Mouse (Mus musculus) midbrain, embryonic 11.5 days (tissue): ENCODE measurements around the gene Retreg2. TPM values are rescaled to one million over a fixed set of nuclear protein-coding genes. Genes with fewer than 3 reads are reported as not detected.

Experiments used
- ATAC-seq: fragments of 200-750 bp; cut with Nextera tagmentation; 2 replicates; pipeline ENCODE4 v1.8.0; 2017; ENCODE audit warnings: moderate TSS enrichment, moderate library complexity; ENCODE audit not compliant: low FRiP score
- DNase-seq: peaks from one replicate; pipeline ENCODE4 v3.0.0; 2015; ENCODE audit warnings: low spot score; ENCODE audit errors: missing footprints
- H3K27ac ChIP-seq: fragments of 300-500 bp; sonication (generic); 2 replicates; pipeline ENCODE4 v1.5.1; 2014; ENCODE audit warnings: low read depth, low read length
- H3K27me3 ChIP-seq: fragments of 300-500 bp; sonication (generic); 2 replicates; pipeline ENCODE4 v1.6.1; 2014; ENCODE audit warnings: mild to moderate bottlenecking, low read length, moderate library complexity, mixed read lengths; ENCODE audit not compliant: control insufficient read depth, insufficient read depth
- H3K36me3 ChIP-seq: fragments of 300-500 bp; sonication (generic); 2 replicates; pipeline ENCODE4 v1.6.1; 2014; ENCODE audit warnings: mild to moderate bottlenecking, low read length, moderate library complexity, mixed read lengths; ENCODE audit not compliant: control insufficient read depth, insufficient read depth
- H3K4me1 ChIP-seq: fragments of 300-500 bp; sonication (generic); 2 replicates; pipeline ENCODE4 v1.6.1; 2014; ENCODE audit warnings: low read length; ENCODE audit not compliant: control insufficient read depth, insufficient read depth
- H3K4me2 ChIP-seq: fragments of 300-500 bp; sonication (generic); 2 replicates; pipeline ENCODE4 v1.6.1; 2014; ENCODE audit warnings: mild to moderate bottlenecking, moderate library complexity
- H3K4me3 ChIP-seq: fragments of 300-500 bp; sonication (generic); 2 replicates; pipeline ENCODE4 v1.5.1; 2014; ENCODE audit warnings: low read depth, low read length
- H3K9ac ChIP-seq: fragments of 300-500 bp; sonication (generic); 2 replicates; pipeline ENCODE4 v1.6.1; 2014; ENCODE audit warnings: low read length
- H3K9me3 ChIP-seq: fragments of 300-500 bp; sonication (generic); 2 replicates; pipeline ENCODE4 v1.6.1; 2016; ENCODE audit warnings: low read length; ENCODE audit not compliant: control insufficient read depth
- WGBS: fragments of 180-500 bp; shearing (Covaris S2); extraction: QIAGEN DNeasy Blood & Tissue Kit; methylation state at CpG from one replicate; pipeline ENCODE4 v1.1.7; 2014; 5-methylcytosine and 5-hydroxymethylcytosine counted together
- polyA plus RNA-seq: library from polyadenylated mRNA; unstranded; fragments of >200 nt; fragmentation: Nextera tagmentation; extraction: Ambion mirVana; gene quantifications from 2 replicates; pipeline ENCODE4 v1.2.1, GENCODE M21; 2014

The Retreg2 gene
- polyA plus RNA-seq, 1 experiment from 2014 or later: 55.1 TPM

- no peak for ATAC-seq
- Histone ChIP-seq H3K4me3 (no peak overlapping the region), H3K9ac (no peak overlapping the region), H3K36me3 (no peaks in the 10 kb centered on the region), H3K4me1 (no peaks in the 10 kb centered on the region), H3K27ac (no peak overlapping the region), H3K27me3 (no peaks in the 10 kb centered on the region), H3K4me2 (no peak overlapping the region), H3K9me3 (no peaks in the 10 kb centered on the region)
- WGBS: 74% methylated on average over 5 of the region's 5 CpGs
- DNase-seq: no peak
Measured at GRCm38 (mm10) chr1:75159540-75160255, 17.1 kb downstream of the Retreg2 start.

- DNase-seq: no peak
- H3K4me1 ChIP-seq: no peaks in the 10 kb centered on the region
- no peak overlapping the region for H3K4me2 ChIP-seq
- H3K9ac ChIP-seq: no peak overlapping the region
- no peak overlapping the region for H3K4me3 ChIP-seq
- H3K36me3 ChIP-seq: no peaks in the 10 kb centered on the region
- no peaks in the 10 kb centered on the region for H3K27me3 ChIP-seq
- WGBS: 83% methylated on average over 4 of the region's 4 CpGs
- H3K9me3 ChIP-seq: no peaks in the 10 kb centered on the region
- no peak for ATAC-seq
- H3K27ac ChIP-seq: no peak overlapping the region
Measured at GRCm38 (mm10) chr1:75160256-75160617, 17.7 kb downstream of the Retreg2 start.

GRCm38 (mm10) chr1:75168093-75168471, 25.5 kb downstream of the Retreg2 start:
- Histone ChIP-seq H3K4me1 (peaks cover 8% of the 10 kb centered on the region), H3K4me2 (peak overlapping the region; percentile 59), H3K36me3 (peaks cover 6% of the 10 kb centered on the region; the same call in 1 of the 2 replicates), H3K27me3 (no peaks in the 10 kb centered on the region), H3K27ac (no peak overlapping the region; the same call in 1 of the 2 replicates), H3K9me3 (no peaks in the 10 kb centered on the region), H3K9ac (peak overlapping the region; percentile 63; the same call in 1 of the 2 replicates), H3K4me3 (peak overlapping the region; percentile 66)
- 10% methylated on average over 7 of the region's 7 CpGs for WGBS
- peak; percentile 53; the same call in 1 of the 2 replicates for ATAC-seq
- DNase-seq: no peak

GRCm38 (mm10) chr1:75168472-75169464, 26.2 kb downstream of the Retreg2 start, which contains the start of gene Zfand2b:
Zfand2b (plus strand) TSS chr1:75168646.
- H3K9me3 ChIP-seq: no peaks in the 10 kb centered on the region
- peak within 1 kb of the TSS; percentile 63 for H3K9ac ChIP-seq
- peak within 1 kb of the TSS; percentile 59 for H3K4me2 ChIP-seq
- H3K27ac ChIP-seq: peak within 1 kb of the TSS; percentile 60
- no peaks in the 10 kb centered on the region for H3K27me3 ChIP-seq
- H3K36me3 ChIP-seq: peaks cover 10% of the 10 kb centered on the region; the same call in 1 of the 2 replicates
- DNase-seq (peak; percentile 99), ATAC-seq (peak; percentile 97)
- peaks cover 8% of the 10 kb centered on the region for H3K4me1 ChIP-seq
- H3K4me3 ChIP-seq: peak within 1 kb of the TSS; percentile 66
- WGBS: 1% methylated on average over 56 of the region's 59 CpGs

- ATAC-seq (no peak; the same call in none of the 2 replicates), DNase-seq (no peak)
- Histone ChIP-seq H3K9me3 (no peaks in the 10 kb centered on the region), H3K27me3 (no peaks in the 10 kb centered on the region), H3K4me1 (peaks cover 16% of the 10 kb centered on the region), H3K27ac (peak overlapping the region; percentile 36; the same call in 1 of the 2 replicates), H3K4me2 (peak overlapping the region; percentile 99), H3K9ac (peak overlapping the region; percentile 63), H3K36me3 (peaks cover 11% of the 10 kb centered on the region; the same call in 1 of the 2 replicates), H3K4me3 (peak overlapping the region; percentile 58)
- 11% methylated on average over 23 of the region's 23 CpGs for WGBS
Measured at GRCm38 (mm10) chr1:75179334-75180104, 36.9 kb downstream of the Retreg2 start.

GRCm38 (mm10) chr1:75180105-75180590, 37.6 kb downstream of the Retreg2 start, which contains the start of gene Abcb6:
Abcb6 (minus strand) TSS chr1:75180392.
- under 1% methylated on average over 31 of the region's 31 CpGs for WGBS
- ATAC-seq: peak; percentile 93
- peak; percentile 98 for DNase-seq
- Histone ChIP-seq H3K36me3 (peaks cover 8% of the 10 kb centered on the region; the same call in 1 of the 2 replicates), H3K4me3 (peak within 1 kb of the TSS; percentile 58), H3K4me2 (peak within 1 kb of the TSS; percentile 99), H3K9me3 (no peaks in the 10 kb centered on the region), H3K9ac (peak within 1 kb of the TSS; percentile 63), H3K4me1 (peaks cover 16% of the 10 kb centered on the region), H3K27me3 (no peaks in the 10 kb centered on the region), H3K27ac (peak within 1 kb of the TSS; percentile 36; the same call in 1 of the 2 replicates)

GRCm38 (mm10) chr1:75180741-75181140, 38.2 kb downstream of the Retreg2 start:
- Histone ChIP-seq H3K4me1 (peaks cover 16% of the 10 kb centered on the region), H3K27me3 (no peaks in the 10 kb centered on the region), H3K4me3 (peak overlapping the region; percentile 58), H3K9me3 (no peaks in the 10 kb centered on the region), H3K27ac (no peak overlapping the region), H3K36me3 (peaks cover 11% of the 10 kb centered on the region; the same call in 1 of the 2 replicates), H3K9ac (0 out of 2 replicates have a peak overlapping the region, but pooled peaks have one; percentile 30), H3K4me2 (peak overlapping the region; percentile 99)
- ATAC-seq (no peak), DNase-seq (no peak)
- 40% methylated on average over 7 of the region's 7 CpGs for WGBS

GRCm38 (mm10) chr1:75181377-75181870, 38.8 kb downstream of the Retreg2 start:
- ATAC-seq (no peak), DNase-seq (no peak)
- Histone ChIP-seq H3K4me2 (no peak overlapping the region), H3K27me3 (no peaks in the 10 kb centered on the region), H3K9me3 (no peaks in the 10 kb centered on the region), H3K36me3 (peaks cover 11% of the 10 kb centered on the region; the same call in 1 of the 2 replicates), H3K27ac (no peak overlapping the region), H3K9ac (no peak overlapping the region), H3K4me1 (peaks cover 16% of the 10 kb centered on the region), H3K4me3 (no peak overlapping the region)
- WGBS: 84% methylated on average over 4 of the region's 4 CpGs
